Mouse (Mus musculus) ES-E14 (cell line): ENCODE results near the gene Ptx4.

Source experiments
- HCFC1 ChIP-seq: IDR thresholded peaks from 2 replicates; pipeline ENCODE4 v1.6.1; 2012; ENCODE audit warnings: low read length, inconsistent platforms, borderline replicate concordance; ENCODE audit not compliant: insufficient read depth
- ZC3H11A ChIP-seq: IDR thresholded peaks from 2 replicates; pipeline ENCODE4 v1.6.1; 2012; ENCODE audit warnings: low read depth, mild to moderate bottlenecking, inconsistent platforms, low read length, borderline replicate concordance

GRCm38 (mm10) chr17:25080210-25080609 is 40.4 kb upstream of the Ptx4 start:
- no peak for TF ChIP-seq ZC3H11A
- no peak for TF ChIP-seq HCFC1
